Mouse (Mus musculus) T-helper 2 cell (primary cell): ENCODE data around the gene Slu7.

Source experiments
- in situ Hi-C: fragments of 300-600 bp; cut with MboI, MseI; formaldehyde crosslinking; loops from one replicate; pipeline ENCODE4 v1.15.1; 2025; ENCODE audit warnings: high pct_unique_total_duplicates

Slu7 gene

GRCm38 (mm10) chr11:43424386-43424785 is 9.2 kb upstream of the Slu7 start:
- in situ Hi-C loops, result loop anchor here (5.0 kb wide), 1 partner anchor 52 kb away; no protein-coding TSS in a partner anchor

DNA sequence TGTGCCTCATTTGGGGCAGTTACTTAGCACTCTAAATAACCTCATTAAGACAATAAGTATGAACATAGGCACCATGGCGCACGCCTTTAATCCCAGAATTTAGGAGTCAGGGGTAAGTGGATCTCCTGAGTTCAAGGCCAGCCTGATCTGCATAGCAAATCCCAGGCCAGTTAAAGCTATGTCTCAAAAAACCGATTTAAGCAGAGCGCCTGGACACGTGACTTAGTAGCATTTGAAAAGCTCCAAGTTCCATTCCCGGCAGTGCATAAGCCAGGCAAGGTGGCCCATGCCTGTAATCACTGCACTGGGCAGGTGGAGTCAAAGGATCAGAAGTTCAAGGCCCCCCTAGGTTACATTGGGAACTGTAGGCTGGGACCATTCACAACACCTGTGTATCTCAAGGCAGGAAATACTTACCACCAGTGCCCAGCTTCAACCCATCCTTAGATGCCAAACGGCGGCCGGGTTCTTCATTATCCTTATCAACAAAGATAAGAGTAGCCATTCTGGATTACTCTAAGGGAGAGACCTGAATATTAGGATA is 8.3 kb upstream of the Slu7 start:
- in situ Hi-C loops, result no loop called here

DNA sequence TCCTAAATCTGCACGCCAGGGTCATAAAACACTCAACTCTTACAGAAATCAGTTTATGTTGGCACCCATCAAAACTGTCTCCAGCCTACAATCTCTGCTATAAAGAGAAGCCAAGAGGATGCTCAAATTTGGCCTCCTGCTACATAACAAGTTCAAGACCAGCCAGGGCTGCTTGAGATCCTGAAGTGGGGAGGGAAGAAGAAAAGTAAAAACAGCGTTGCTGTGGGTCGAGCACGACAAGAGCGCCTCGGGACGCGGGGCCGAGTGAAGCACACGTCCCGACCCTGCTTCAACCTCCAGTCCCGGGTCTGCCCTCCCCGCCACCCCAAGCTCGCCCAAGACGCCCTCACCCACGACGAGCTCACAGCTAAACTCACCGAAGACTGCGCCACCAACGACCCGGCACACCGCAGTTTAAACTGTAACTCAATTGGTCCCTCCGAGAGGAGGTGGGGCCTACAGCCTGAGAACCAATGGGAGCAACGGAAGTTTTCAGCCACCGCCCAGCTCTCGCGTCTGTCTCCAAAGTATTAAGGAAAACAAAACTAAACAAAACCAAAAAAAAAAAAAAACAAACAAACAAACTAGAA is 7.6 kb upstream of the Slu7 start, which contains the start of gene Pttg1:
Gene Pttg1, minus strand, starts transcription at position 428 of the 590 bp plus-strand sequence.
- in situ Hi-C loops, result no loop called here

DNA sequence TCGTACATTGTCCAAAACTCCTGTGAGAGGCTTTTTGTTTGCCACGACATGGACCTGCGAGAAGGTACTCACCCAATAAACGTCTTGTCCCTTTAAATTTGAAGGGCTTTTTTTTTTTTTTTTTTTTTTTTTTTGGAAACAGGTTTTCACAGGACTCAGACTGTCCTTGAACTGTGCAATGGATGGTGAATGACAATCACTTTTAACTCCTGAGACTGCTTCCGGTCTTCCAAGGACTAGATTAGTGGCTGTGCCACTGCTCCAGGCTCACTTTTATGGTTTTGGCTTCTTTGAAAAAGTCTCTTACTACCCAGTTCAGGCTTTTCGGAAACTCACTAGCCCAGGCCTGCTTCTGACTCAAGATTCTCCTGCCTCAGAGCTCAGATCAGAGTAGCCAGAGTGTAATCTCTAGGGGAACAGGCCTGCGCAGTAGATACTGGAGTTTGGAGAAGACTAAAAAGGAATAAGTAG is 7.1 kb upstream of the Slu7 start:
- in situ Hi-C loops, result no loop called here

DNA sequence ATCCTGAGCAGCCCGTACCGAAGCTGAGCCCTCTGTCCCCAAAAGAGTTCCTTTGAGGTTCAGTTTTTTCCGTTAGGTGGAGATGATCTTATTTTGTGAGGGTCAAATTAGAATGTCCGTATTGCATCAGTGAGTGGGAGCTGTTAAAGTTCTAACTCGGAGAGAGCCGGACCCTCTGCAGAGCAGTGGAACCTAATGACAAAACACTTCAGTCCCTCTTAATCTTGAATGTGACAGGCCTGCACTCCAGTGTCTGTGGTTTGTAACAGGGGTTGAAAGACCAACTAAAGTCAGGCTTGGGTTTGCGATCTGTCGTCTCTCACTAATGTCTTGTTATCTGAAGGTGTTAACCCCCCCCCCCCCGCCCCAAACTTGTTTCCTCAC is 472 bp downstream of the Slu7 start:
- in situ Hi-C loops, result no loop called here

DNA sequence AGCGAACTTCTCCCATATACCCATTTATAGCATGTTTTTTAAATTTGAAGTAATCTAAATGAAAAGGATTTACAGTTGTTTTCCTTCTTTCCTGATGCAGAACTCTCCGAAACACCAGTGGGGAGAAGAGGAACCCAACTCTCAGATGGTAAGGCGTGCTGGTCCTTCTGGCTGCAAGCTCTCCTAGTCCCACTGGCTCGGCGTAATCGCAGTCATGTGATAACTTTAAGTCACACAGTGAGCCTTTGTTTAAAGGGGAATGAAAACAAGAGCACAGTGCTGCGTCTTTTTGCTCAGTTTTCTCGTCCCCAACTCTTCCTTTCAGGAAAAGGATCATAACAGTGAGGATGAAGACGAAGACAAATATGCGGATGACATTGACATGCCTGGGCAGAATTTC is 7.6 kb downstream of the Slu7 start:
- in situ Hi-C loops, result no loop called here

GRCm38 (mm10) chr11:43443183-43443582 is 9.6 kb downstream of the Slu7 start:
- in situ Hi-C loops, result no loop called here

GRCm38 (mm10) chr11:43449916-43450315 is 16.4 kb downstream of the Slu7 start:
- in situ Hi-C loops, result no loop called here

DNA sequence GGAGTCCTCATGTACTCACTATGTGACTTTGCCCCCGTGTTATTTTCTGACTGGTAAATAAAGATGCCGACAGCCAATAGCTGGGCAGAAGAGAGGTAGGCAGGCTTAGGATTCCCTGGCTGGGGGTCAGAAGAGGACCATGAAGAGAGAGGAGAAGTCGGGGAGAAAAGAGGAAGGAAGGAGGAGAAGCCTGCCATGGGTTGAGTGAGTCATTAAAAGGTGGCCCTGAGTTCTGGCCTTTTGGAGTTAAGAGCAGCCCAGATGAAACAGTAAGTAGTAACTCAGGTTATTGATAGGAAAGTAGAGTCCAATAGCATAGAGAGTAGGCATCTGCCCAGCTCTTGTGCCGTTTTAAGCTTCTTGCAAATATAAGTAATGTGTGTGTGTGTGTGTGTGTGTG is 17.8 kb downstream of the Slu7 start:
- in situ Hi-C loops, result no loop called here

DNA sequence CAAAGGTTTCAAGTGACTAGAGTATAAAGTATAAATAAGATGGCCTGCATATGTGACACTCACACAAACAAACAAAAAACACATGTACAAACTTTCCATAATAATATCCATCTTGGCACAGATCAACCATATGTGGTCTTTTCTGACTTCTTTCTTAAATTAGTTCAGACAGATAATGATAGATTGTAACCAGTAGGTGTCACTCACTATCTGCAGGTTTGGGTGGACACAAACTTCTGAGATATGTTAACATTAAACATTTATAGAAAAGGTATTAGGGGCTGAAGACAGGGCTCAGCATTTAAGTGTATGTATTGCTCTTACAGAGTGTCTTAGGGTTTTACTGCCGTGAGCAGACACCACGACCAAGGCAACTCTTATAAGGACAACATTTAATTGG is 18.7 kb downstream of the Slu7 start:
- in situ Hi-C loops, result no loop called here

DNA sequence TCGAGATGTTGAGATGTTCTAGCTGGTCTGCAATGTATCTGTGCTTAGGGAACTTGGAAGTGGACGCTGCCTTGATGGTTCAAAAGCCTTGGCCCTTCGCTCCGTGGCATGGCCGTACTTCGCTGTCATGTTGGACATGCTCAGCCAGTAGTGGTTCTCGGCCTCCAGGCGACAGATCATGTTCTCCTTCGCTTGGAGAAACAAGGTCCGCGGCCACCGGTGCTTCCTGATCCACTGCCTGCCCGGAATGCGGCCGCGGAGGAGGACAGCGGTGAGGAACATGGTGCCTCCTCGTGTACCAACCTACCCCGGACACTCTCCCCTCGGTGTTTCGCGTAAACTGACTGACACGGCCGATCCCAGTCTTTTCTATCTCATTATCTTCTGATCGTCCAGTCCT is 29.7 kb downstream of the Slu7 start:
- in situ Hi-C loops, result no loop called here

GRCm38 (mm10) chr11:43470118-43470517 is 36.6 kb downstream of the Slu7 start:
- in situ Hi-C loops, result no loop called here

DNA sequence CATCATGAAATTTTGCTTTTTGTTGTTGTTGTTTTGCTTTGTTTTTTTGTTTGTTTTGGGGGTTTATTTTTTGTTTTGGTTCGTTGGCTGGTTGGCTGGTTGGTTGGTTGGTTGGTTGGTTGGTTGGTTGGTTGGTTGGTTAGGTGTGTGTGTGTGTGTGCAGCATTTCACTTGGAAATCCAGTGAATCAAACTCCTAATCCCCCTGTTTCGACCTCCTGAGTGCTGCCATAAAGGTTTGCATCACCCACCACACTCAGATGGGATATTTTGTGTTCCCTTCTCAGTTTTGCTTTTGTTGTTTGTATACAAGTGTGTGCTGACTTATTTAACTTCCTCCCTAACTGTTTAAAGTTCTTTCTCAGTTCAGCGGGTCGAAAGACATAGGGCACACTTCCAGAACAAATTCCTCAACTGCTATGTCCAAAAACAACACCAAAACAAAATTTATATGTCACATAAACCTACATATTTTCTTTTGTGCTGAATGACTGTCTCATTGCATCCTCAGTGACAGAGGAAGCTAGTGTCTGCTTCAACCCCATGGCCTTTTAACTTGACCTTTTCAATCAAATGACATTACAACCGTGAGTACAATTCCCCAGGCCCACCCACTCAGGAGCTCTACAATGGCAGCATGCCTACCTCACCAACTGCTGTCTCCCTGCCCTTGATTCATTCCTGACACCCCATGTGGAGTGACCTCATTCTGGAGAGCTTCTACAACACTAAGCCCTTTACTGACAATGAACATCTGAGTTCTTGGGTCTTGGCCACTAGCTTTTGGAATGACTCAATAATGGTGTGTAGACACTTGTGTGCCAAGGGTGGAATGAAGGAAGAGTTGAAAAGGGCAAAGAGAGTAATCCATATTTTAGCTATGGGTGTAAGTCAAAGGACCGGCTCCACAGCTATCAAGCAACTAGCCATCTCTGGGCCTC is 37.6 kb downstream of the Slu7 start:
- in situ Hi-C loops, result no loop called here

DNA sequence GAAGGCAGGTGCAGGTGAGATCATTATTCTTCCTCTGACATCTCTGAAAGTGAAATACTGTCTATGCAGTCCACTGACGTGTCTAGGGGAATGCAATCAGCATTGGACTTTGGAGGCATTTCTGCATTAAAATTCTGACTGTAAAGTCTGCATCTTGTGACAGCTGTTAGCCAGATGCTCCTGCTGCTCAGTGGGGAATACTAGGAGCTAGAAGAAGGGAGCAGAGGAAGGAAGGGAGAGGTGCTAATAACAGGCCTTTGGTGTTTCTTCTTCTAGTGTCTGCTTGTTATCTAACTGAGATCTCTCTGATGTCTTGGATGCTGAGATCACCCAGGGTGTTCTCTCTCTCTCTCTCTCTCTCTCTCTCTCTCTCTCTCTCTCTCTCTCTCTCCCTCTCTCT is 39.6 kb downstream of the Slu7 start:
- in situ Hi-C loops, result no loop called here

- in situ Hi-C loops, result no loop called here
These were observed 40.2 kb downstream of the Slu7 start for GRCm38 (mm10) chr11:43473635-43474224.

- in situ Hi-C loops, result no loop called here
These were observed 40.8 kb downstream of the Slu7 start, which contains the start of gene C1qtnf2 for GRCm38 (mm10) chr11:43474225-43474774. C1qtnf2 (plus strand) TSS chr11:43474276.

- in situ Hi-C loops, result no loop called here
These were observed 45.8 kb downstream of the Slu7 start for GRCm38 (mm10) chr11:43479376-43479775.

- in situ Hi-C loops, result loop anchor here (10.0 kb wide), 1 partner anchor 756 kb away; no protein-coding TSS in a partner anchor
These were observed 47.0 kb downstream of the Slu7 start for GRCm38 (mm10) chr11:43480561-43480960.

DNA sequence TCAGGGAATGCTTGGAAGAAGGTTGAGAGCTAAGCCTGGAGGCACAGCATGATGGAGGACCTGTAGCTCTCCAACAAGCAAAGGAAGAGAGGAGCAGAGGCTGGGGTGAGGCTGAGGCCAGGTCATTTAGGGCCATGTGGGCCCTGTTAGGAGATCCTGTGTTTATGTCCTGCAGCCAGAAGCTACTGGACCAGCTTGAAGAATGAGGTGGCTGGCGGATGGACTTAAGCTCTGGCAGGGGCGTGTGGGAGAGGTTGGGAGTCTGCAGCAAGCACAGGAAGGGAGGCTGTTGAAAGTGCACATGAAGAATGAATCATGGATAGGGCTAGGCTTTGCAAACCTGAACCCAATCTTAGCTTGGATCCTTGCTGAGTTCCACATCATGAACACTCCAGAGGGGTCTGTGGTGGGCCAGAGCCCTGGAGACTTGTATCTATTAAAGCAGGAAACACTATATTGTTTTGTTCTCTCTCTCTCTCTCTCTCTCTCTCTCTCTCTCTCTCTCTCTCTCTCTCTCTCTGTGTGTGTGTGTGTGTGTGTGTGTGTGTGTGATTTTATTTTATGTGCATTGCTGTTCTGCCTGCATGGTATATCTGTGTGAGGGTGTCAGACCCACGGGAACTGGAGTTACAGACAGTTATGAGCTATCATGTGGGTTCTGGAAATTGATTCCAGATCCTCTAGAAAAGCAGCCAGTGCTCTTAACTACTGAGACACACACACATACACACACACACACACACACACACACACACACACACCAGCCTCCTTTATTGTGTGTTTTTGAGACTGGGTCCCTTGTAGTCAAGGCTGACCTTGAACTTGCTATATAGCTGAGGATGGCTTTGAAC is 48.4 kb downstream of the Slu7 start:
- in situ Hi-C loops, result loop anchor here (10.0 kb wide), 1 partner anchor 757 kb away; no protein-coding TSS in a partner anchor

GRCm38 (mm10) chr11:43483122-43483792 is 49.7 kb downstream of the Slu7 start:
- in situ Hi-C loops, result loop anchor here (10.0 kb wide), 1 partner anchor 758 kb away; no protein-coding TSS in a partner anchor
